Mouse (Mus musculus): Measurements from ENCODE around the gene Azin2.

DNA sequence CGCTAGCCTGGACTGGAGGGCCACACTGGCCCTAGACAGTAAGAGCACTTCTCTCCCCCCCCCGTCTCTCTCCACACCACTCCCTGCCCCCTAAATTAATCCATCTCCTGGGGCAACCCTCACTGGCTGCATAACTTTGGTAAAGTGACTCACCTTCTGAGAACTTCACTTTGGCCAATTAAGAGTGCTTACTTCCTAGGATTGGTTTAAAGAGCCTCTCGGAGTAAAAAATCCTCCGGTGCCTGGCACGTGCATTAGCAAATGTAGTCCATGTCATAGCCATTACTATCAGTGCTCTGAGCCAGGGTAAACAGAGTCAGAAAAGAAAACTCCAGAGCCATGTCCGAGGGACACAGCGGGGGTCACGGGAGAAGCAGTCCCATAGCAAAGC, 8.2 kb upstream of the Azin2 start:
- TF ChIP-seq POLR2A (IDR thresholded peaks at IDR 0.05; ENCODE audit: borderline replicate concordance, extremely low read depth, insufficient read depth, insufficient read length, poor library complexity, severe bottlenecking) (no peak), CTCF (IDR thresholded peaks at IDR 0.05; ENCODE audit: borderline replicate concordance, extremely low read depth, insufficient read depth, insufficient read length) (no peak)
